Mouse (Mus musculus) monocyte, adult 5-6 weeks (primary cell): ENCODE data around the gene Krt42. TPM values are rescaled to one million over a fixed set of nuclear protein-coding genes. Genes with fewer than 3 reads are reported as not detected.
"Not testable (repeated sequence)": the region's sequence is repeated elsewhere in the genome, so short reads cannot be mapped to it uniquely, and the experiment has no call there.

Source experiments
- ATAC-seq: fragments of 153-309, 156-312 bp; replicated peaks from 2 replicates; pipeline ENCODE4 v1.8.0; 2017; ENCODE audit warnings: mild to moderate bottlenecking; ENCODE audit not compliant: low TSS enrichment, insufficient number of reproducible peaks, severe bottlenecking, poor library complexity, low FRiP score
- total RNA-seq: library from RNA; stranded (forward); fragments of 200-1000, 200-491, 200-594 nt; gene quantifications from 3 replicates; pipeline ENCODE4 v1.2.3, GENCODE M21; 2017

Krt42 gene
- total RNA-seq, 1 experiment from 2014 or later: not detected

GRCm38 (mm10) chr11:100282549-100282948 is 12.9 kb upstream of the Krt42 start:
- 0 out of 2 replicates have a peak, but pooled peaks have one; percentile 50 for ATAC-seq

- ATAC-seq: peak; percentile 45
Observed at GRCm38 (mm10) chr11:100281596-100282544, 12.2 kb upstream of the Krt42 start.

DNA sequence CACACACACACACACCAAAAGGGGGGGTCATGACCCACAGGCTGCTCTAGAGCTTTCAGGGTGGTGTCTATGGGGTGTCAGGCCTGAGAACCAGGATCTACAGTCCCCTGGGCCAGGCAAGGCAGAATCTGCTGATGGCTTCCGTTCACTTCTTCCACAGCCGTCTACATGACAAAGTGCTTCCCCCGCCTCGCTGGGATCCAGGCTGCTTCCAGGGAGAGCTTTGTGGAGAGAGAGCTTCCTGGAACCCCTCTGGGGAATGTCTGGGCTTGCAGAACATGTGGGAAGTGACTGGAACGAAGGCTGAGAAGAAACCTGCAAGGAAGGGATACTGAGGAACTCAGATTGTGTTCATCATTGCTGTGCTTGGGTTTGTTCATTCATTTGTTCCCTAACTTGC is 9.1 kb upstream of the Krt42 start:
- no peak for ATAC-seq

- no peak for ATAC-seq
Observed at GRCm38 (mm10) chr11:100277726-100278480, 8.2 kb upstream of the Krt42 start.

GRCm38 (mm10) chr11:100275466-100275865 is 5.8 kb upstream of the Krt42 start:
- no peak for ATAC-seq

DNA sequence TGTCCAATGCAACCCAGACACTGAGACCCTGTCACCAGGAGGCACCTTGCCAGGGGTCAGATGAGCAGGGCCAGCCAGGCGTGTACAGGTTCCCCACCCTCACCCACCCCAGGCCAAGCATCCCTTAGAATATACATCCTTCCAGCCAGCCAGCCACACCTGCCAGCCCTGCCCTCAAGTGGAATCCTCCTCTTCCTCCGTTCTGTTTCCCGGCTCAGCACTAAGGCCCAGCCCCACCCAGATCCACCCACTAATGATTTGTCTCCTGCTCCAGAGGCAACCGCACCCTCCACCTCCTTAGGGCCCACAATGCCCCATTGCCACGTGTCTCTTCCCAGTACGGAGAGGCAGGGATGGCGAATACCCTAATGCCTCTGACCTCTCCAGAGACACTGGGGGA is 5.0 kb upstream of the Krt42 start:
- no peak for ATAC-seq

DNA sequence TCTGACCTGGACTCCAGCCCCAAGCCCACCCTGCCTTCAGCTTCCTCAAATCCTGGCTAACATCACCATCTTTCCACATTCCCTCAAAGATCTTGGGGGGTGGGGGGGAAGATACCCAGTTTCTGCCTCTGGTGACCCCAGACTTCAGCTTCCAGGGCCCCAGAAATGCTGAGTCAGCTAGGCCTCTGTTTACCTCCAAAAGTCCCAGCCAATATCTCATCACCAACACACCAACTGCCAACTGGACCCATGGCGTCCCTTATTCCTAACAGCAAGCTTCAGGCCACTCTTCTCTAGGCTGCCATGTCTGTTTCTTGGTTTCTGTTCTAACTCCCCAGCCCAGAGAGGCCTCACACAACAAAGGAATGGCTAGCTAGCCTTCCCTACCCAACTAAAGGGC is 2.2 kb upstream of the Krt42 start:
- ATAC-seq: no peak

GRCm38 (mm10) chr11:100262058-100262980 is 7.4 kb downstream of the Krt42 start:
- ATAC-seq: no peak

DNA sequence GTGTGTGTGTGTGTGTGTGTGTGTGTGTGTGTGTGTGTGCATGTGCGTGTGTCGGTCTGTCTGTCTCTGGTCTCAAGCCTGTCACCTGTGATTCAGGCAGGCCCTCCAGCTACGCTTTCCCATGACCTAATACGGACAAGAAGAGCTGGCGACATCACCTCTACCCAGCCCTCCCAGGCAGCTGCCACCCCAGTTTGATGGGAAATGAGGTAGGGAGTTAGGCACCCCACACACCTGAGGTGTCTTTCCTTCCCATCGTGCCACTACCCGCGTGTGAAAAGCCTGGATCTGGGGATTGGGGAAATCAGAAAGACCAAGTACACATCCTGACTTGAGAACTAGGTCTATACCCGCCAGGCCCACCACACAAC is 8.5 kb downstream of the Krt42 start:
- ATAC-seq: no peak

DNA sequence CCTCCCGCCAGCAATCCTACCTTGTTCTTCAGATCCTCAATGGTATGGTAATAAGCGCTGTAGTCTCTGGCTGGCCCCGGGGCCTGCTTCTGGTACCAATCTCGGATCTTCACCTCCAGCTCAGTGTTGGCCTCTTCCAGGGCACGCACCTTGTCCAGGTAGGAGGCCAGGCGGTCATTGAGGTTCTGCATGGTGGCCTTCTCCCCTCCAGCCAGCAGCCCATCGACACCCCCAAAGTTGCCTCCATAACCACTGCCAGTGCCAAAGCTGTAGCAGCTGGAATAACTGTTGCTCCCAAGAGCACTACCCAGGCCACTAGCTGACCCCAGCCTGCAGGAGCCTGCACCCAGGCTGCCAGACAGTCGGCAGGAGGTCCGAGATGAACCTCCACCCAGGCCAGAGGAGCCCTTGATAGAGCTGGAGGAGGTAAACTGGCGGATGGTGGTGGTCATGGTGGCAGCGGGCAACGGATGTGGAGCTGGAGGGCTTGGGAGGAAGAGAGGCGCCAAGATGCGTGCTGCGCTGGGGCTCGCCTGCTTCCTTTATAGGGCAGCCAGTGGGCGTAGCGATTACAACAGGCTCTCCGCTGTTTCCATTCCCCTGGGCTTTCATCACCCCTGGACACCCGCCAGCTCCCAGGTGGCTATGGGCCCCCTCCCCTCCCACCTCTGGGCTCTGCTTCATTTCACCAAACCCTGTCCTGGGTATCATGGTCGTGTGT is 9.0 kb downstream of the Krt42 start, which contains the start of gene Krt17:
TSS of gene Krt17 (minus strand) at position 516 of the 721 bp plus-strand sequence.
- no peak for ATAC-seq

DNA sequence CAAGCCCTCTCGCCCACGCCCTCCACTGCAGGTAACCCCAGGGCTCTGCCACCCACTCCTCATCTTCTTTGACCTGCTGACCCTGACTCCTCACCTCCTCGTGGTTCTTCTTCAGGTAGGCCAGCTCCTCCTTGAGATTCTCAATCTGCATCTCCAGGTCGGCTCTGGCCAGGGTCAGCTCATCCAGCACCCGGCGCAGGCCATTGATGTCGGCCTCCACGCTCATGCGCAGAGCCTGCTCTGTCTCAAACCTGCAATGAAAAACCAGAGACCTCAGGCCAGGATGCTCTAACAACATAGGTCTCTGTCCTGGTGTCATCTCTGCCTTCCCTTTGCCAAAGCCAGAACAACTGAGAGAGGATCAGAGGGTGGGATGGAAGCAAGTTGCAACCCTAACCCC is 10.6 kb downstream of the Krt42 start:
- no peak for ATAC-seq

GRCm38 (mm10) chr11:100257967-100258366 is 11.7 kb downstream of the Krt42 start:
- no peak for ATAC-seq

GRCm38 (mm10) chr11:100255514-100255913 is 14.2 kb downstream of the Krt42 start:
- ATAC-seq: no peak

GRCm38 (mm10) chr11:100254360-100255090 is 15.1 kb downstream of the Krt42 start:
- no peak for ATAC-seq

- ATAC-seq: no peak
Observed at GRCm38 (mm10) chr11:100248852-100249465, 20.7 kb downstream of the Krt42 start, which contains the start of gene Krt16. Krt16 (minus strand) TSS chr11:100248902.

GRCm38 (mm10) chr11:100246471-100246870 is 23.2 kb downstream of the Krt42 start:
- not testable (repeated sequence) for ATAC-seq

- not testable (repeated sequence) for ATAC-seq
Observed at GRCm38 (mm10) chr11:100240272-100240671, 29.4 kb downstream of the Krt42 start.
